Mouse (Mus musculus): ENCODE results near the gene Gabpb2.

DNA sequence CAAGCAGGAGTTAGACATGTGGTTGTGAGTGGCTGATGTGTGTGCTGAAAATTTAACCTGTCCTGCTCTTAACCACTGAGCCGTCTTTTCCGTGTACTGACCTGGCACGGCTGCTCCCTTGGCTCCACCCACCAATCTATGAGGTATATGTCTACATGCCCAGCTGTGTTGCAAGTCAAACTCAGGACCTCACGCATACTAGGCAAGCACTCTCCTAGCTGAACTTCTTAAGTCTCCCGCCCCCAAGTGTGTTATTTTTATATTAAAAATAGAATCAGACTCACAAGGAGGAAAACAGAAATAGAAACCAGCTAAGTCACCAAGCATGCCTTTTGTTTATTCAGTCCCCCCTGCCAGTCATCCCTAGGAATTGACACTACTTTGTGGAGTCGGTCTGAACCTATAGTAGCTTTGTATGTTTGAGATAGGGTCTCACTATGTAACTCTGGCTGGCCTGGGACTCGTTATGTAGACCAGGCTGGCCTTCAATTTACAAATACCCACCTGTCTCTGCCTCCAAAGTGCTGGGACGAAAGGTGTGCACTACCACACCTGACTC lies 19.9 kb upstream of the Gabpb2 start:
- TF ChIP-seq CTCF (IDR thresholded peaks at IDR 0.05; ENCODE audit: low read depth, low read length): no peak
- no peak for TF ChIP-seq POLR2A (IDR thresholded peaks at IDR 0.05; ENCODE audit: extremely low read depth, insufficient read depth, low read length)

Measured in liver, adult 2 months (tissue).